Mouse (Mus musculus) layer of hippocampus, adult 2 months (tissue): Measurements from ENCODE around the gene Stx6. TPM values are rescaled to one million over a fixed set of nuclear protein-coding genes. Genes with fewer than 3 reads are reported as not detected.
A peak's percentile ranks its signal among the peaks of the same experiment; 100 is the strongest.

Source experiments
- DNase-seq, 2 experiments: peaks; one replicate each; pipeline ENCODE4 v3.0.0; 2022; ENCODE audit warnings: low spot score in 2 of 2
- H3K27ac ChIP-seq: fragments of 200-600 bp; 2 replicates; pipeline ENCODE4 v1.8.1; 2022
- H3K4me3 ChIP-seq: fragments of 200-600 bp; 2 replicates; pipeline ENCODE4 v1.8.1; 2022; ENCODE audit warnings: mild to moderate bottlenecking
- CTCF ChIP-seq: fragments of 200-600 bp; conservative IDR thresholded peaks from 2 replicates; pipeline ENCODE4 v1.8.1; 2022; ENCODE audit warnings: antibody characterized with exemption, mild to moderate bottlenecking, moderate library complexity
- total RNA-seq, 2 experiments: library from RNA; stranded (reverse); gene quantifications; 2 replicates each; pipeline ENCODE4 v1.2.3; 2021

Gene Stx6
- total RNA-seq, 2 experiments from 2014 or later = 124 to 129 TPM

- peak overlapping the region; percentile 88 for H3K27ac ChIP-seq
- H3K4me3 ChIP-seq = no peak overlapping the region
- no peak for TF ChIP-seq CTCF
- DNase-seq = no peak
Measured at GRCm38 (mm10) chr1:155216844-155217243, 58.3 kb downstream of the Stx6 start.

DNA sequence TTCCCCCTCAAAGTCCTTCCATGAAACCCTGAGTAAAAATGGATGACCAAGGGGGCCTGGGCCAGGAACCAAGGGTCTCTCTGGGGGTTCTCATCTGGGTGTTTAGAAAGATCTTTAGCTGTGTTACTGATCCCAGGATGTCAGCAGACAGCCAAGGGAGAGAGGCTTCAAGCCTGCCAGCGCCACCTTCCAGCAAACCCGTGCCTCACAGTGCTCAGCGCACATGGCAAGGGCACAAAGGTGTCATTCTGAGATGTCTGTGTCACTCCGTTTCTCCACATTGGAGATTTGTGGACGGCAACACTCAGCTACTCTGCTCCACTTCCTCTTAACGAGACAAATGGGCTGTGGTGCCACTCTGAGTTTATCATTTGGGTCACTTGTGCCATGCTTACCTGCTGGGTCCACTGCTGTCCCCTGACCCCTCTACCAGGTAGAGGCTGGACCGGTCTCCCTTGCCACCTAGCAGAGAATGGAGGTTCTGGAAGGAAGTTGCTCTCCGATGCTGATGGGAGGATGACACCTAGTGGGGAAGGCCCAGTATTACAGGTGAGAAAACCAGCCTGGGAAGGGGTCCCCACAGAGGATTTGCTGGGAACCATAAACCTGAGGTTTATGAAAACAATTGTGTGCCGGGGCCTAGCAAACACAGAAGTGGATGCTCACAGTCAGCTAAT is 59.5 kb downstream of the Stx6 start:
- Histone ChIP-seq H3K27ac (no peak overlapping the region), H3K4me3 (no peak overlapping the region)
- peak in 1 of 2 experiments; percentile 75 for DNase-seq
- peak; percentile 85 for TF ChIP-seq CTCF

- DNase-seq = no peak
- H3K27ac ChIP-seq = no peak overlapping the region
- H3K4me3 ChIP-seq = no peak overlapping the region
- no peak for TF ChIP-seq CTCF
Measured at GRCm38 (mm10) chr1:155218924-155219323, 60.4 kb downstream of the Stx6 start.

GRCm38 (mm10) chr1:155222101-155222669 is 63.7 kb downstream of the Stx6 start:
- no peak for TF ChIP-seq CTCF
- Histone ChIP-seq H3K4me3 (no peak overlapping the region), H3K27ac (no peak overlapping the region)
- no peak for DNase-seq

DNA sequence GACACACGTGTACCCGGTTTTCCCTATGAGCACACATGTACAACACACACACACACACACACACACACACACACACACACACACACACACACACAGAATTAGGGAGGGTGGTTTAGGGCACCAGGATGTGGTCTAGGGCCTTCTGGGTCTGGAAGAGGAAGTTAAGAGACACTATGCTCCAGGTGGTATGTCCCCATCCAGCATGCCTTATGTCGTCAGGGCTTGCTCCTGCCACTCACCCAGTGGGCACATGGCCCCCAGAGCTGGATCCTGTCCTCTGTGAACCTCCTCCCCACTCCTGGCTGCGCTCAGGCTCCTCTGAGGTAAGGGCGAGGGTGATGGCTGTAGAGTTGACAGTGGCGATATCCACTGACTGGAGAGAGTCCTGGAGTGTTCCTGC is 64.5 kb downstream of the Stx6 start:
- Histone ChIP-seq H3K4me3 (no peak overlapping the region), H3K27ac (no peak overlapping the region)
- no peak for TF ChIP-seq CTCF
- DNase-seq = no peak

GRCm38 (mm10) chr1:155223849-155224554 is 65.5 kb downstream of the Stx6 start:
- 0 out of 2 replicates have a peak overlapping the region, but pooled peaks have one; percentile 28 for H3K27ac ChIP-seq
- peak; percentile 69 to 82 for DNase-seq
- TF ChIP-seq CTCF = peak; percentile 98
- no peak overlapping the region for H3K4me3 ChIP-seq

DNA sequence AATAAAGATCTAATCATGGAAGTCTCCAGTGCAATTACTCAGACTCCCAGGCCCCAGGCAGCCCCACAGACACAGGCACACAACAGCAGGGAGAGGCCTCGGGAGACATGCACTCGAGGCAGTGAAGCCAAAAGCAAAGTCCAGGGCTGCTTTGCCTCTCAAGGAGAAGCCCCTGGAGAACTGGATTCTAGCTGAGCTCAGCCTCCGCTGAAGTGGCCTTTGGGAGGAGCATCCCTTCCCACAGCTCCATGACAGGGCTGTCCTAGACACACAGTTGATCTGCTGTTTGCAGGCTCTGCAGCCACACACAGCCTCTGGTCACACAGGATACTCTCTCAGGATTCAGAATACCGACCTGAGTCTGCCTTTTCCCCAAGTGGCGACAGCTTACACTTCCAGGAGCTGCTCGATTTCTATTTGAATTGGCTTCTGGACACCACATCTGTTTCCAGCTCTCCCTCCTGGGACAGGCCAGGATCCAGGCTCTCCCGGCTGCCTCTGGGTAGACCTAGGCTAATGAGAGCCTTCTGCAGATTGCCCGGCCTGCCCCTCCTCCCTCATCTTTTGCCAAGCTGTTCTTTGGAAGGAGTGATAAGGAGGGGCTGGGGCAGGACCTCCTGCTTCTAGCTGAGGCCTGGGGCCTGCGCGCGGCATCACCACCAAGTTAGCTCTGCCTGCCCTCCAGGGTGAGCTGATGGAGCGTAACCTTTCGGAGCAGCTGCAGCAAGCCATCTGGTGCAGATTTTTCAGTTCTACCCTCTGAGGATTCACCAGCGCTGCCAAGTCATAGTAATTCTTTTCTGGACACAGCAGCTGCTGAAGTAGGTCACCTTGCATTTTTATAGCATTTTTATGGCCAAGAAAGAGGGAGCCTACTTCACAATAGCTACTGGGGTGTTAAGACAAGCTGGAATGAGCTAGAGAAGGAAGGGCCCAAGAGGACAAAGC is 71.2 kb downstream of the Stx6 start:
- peak overlapping the region; percentile 83 for H3K27ac ChIP-seq
- no peak for DNase-seq
- TF ChIP-seq CTCF = no peak
- H3K4me3 ChIP-seq = no peak overlapping the region

DNA sequence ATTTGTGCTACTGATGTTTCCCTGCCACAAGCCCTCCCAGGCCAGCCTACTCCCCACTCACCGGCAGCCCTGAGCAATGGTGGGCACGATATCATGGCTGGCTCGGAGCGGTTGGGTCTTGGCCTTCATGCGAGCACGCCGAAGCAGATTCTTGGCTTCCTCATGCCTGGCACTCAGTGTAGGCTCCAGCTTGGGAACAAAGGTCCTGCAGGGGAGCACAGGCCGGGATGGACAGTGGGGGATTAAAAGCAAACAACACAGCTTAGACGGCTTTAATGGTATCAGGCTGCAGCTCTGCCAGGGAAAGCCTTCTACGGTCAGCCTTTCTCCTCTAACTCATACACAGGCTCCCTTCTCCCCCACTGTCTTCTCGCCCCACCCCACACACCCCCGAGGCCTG is 73.9 kb downstream of the Stx6 start:
- no peak for TF ChIP-seq CTCF
- no peak for DNase-seq
- H3K4me3 ChIP-seq = no peak overlapping the region
- H3K27ac ChIP-seq = no peak overlapping the region; the same call in 1 of the 2 replicates

- peak overlapping the region; percentile 92 for H3K27ac ChIP-seq
- TF ChIP-seq CTCF = no peak
- DNase-seq = no peak
- no peak overlapping the region for H3K4me3 ChIP-seq
Measured at GRCm38 (mm10) chr1:155232786-155233185, 74.3 kb downstream of the Stx6 start.

DNA sequence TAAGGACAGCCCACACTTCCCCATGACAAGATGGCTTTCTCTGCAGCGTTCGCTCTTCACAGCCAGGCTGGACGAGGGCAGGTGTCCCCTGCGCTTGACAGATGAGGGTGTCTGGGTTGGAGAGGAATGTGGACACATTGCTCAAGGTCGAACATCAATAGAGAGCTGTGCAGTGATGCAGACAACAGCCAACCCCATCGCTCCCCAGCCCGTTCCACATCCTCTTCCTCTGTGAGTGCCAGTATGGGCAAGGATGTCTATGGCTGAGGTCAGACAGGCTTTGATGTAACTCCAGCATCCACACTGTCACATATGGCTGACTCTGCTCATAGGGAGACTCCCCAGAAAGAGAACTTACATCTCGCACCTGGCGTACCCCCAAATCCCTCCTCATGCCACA is 74.9 kb downstream of the Stx6 start:
- Histone ChIP-seq H3K27ac (peak overlapping the region; percentile 92), H3K4me3 (no peak overlapping the region)
- no peak for TF ChIP-seq CTCF
- DNase-seq = no peak

GRCm38 (mm10) chr1:155233931-155234607 is 75.6 kb downstream of the Stx6 start:
- no peak overlapping the region for H3K4me3 ChIP-seq
- peak in 1 of 2 experiments; percentile 63 for DNase-seq
- no peak for TF ChIP-seq CTCF
- H3K27ac ChIP-seq = peak overlapping the region; percentile 92

DNA sequence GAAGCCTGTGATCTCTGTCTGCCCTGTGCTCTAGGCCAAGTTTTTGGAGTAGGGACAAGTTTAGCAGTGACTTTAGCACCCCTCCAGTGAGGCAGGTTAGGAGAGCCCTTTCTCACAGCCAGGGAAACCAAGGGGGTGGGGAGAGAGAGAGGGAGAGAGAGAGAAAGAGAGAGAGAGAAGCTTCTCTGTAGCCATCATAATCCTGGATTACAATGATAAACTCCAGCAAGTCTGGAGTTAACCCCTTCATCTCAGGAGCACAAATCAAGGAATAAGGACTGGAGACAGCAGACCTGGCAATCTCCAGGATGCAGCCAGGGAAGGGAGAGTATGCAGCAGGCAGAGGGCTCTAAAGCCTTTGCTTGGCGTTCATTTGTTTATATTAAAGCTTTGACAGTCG is 77.1 kb downstream of the Stx6 start:
- H3K27ac ChIP-seq = peak overlapping the region; percentile 72
- TF ChIP-seq CTCF = no peak
- no peak overlapping the region for H3K4me3 ChIP-seq
- no peak for DNase-seq
